Mouse (Mus musculus): ENCODE measurements around the gene Col6a2. TPM values are rescaled to one million over a fixed set of nuclear protein-coding genes. Genes with fewer than 3 reads are reported as not detected.
A peak's percentile ranks its signal among the peaks of the same experiment; 100 is the strongest.

Gene Col6a2
- total and polyA plus RNA-seq, 3 experiments = not detected

DNA sequence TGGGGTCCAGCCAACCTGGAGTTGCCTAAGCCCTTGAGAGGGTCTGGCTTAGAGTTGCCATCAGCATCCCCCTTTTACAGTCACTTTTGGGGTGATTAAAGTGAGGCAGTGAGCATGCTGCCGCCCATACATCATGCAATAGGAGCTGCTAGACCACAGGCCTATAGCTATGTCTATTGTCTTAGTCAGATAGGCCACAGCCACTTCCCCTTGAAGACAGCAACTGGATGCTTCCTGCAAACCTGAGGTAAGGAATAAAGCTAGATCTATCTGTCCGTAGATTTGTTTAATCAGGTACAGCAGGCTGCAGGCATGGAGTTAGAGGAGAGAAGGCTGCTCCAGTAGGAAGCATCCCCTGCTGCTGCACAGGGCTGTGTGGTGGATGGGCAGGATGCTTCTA is 52.4 kb downstream of the Col6a2 start:
- no peaks in the 10 kb centered on the region for H3K9me3 ChIP-seq (replicated peaks; ENCODE audit: insufficient read depth, low read length)
- peak; percentile 17 for DNase-seq (ENCODE audit: low read depth, low spot score)
- no peak overlapping the region for H3K27ac ChIP-seq (ENCODE audit: control insufficient read depth, low read depth, low read length)
- no peak overlapping the region for H3K9ac ChIP-seq (ENCODE audit: control insufficient read depth, low read depth, low read length, poor library complexity, severe bottlenecking)
- H3K79me2 ChIP-seq (ENCODE audit: control insufficient read depth, insufficient read depth, low read length, poor library complexity) = no peaks in the 10 kb centered on the region
- 0 out of 4 replicates have a peak, but pooled peaks cover 0 to 3% of the 10 kb centered on the region in 2 experiments for H3K4me1 ChIP-seq (ENCODE audit: control insufficient read depth in 1 of 2, insufficient read depth in 2 of 2, low read length in 2 of 2)
- H3K4me3 ChIP-seq (ENCODE audit: control insufficient read depth in 1 of 2, insufficient read depth in 1 of 2, low read depth in 2 of 2, low read length in 2 of 2) = no peak overlapping the region
- H3K27me3 ChIP-seq (ENCODE audit: control insufficient read depth in 1 of 2, insufficient read depth in 2 of 2, low read length in 2 of 2) = peaks cover 0 to 2% of the 10 kb centered on the region in 2 experiments; a peak in 2 of 4 replicates
- TF ChIP-seq MYB (IDR thresholded peaks at IDR 0.05; ENCODE audit: low read depth, low read length) (no peak), GATA1 (IDR thresholded peaks at IDR 0.05; ENCODE audit: low read depth, low read length) (no peak), CHD2 (IDR thresholded peaks at IDR 0.05; ENCODE audit: low read length) (no peak), HCFC1 (IDR thresholded peaks at IDR 0.05; ENCODE audit: low read depth, low read length) (no peak), ZC3H11A (IDR thresholded peaks at IDR 0.05; ENCODE audit: low read depth, low read length) (no peak), ZMIZ1 (IDR thresholded peaks at IDR 0.05; ENCODE audit: low read depth, low read length) (no peak), USF1 (IDR thresholded peaks at IDR 0.05; ENCODE audit: low read depth, low read length) (no peak), UBTF (IDR thresholded peaks at IDR 0.05; ENCODE audit: borderline replicate concordance, insufficient read depth, low read depth, low read length) (no peak), MXI1 (IDR thresholded peaks at IDR 0.05; ENCODE audit: low read depth, low read length) (no peak), CHD1 (IDR thresholded peaks at IDR 0.05; ENCODE audit: low read depth, low read length) (no peak), NRF1 (IDR thresholded peaks at IDR 0.05; ENCODE audit: insufficient read depth, low read depth, low read length, poor library complexity, severe bottlenecking) (no peak)
- no peaks in the 10 kb centered on the region for H3K36me3 ChIP-seq (ENCODE audit: control insufficient read depth in 1 of 2, insufficient read depth in 2 of 2, low read length in 2 of 2)

DNA sequence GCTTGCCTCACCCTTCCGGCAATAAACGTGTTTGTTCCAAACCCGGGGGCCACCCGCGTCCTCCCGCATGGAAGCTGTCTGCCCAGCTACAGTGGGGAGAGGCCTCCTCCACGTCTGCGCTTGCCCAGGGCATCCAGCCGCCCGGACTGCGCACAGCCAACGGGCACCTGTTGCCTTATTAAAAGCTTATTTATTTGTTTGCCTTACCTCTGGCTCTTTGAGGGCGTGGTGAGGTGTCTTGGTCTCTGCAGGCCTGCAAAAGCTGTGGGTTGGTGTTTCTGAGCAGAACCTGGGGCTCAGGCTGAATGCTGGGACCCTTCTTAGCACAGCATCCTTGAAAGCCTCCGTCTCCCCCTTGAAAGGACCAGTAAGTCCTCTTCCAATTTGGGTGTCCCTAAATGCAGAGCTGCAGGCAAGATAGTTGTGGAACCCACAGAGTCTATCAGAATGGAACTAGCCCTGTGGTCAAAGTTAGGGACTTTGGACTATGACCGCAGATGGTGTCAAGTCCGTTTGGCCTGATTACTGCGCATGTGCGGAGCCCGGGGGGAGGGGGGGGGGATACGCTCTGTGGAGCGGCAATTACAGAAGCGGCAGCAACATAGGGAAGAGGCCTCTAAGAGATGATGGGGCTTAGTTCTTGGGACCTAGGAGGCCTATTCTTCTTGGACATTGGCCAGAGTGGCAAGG is 53.3 kb downstream of the Col6a2 start:
- Histone ChIP-seq H3K9ac (ENCODE audit: control insufficient read depth, low read depth, low read length, poor library complexity, severe bottlenecking) (no peak overlapping the region), H3K4me1 (ENCODE audit: control insufficient read depth in 1 of 2, insufficient read depth in 2 of 2, low read length in 2 of 2) (0 out of 4 replicates have a peak, but pooled peaks cover 0 to 3% of the 10 kb centered on the region in 2 experiments), H3K27me3 (ENCODE audit: control insufficient read depth in 1 of 2, insufficient read depth in 2 of 2, low read length in 2 of 2) (peaks cover 0 to 2% of the 10 kb centered on the region in 2 experiments; a peak in 2 of 4 replicates), H3K79me2 (ENCODE audit: control insufficient read depth, insufficient read depth, low read length, poor library complexity) (no peaks in the 10 kb centered on the region), H3K4me3 (ENCODE audit: control insufficient read depth in 1 of 2, insufficient read depth in 1 of 2, low read depth in 2 of 2, low read length in 2 of 2) (no peak overlapping the region), H3K36me3 (ENCODE audit: control insufficient read depth in 1 of 2, insufficient read depth in 2 of 2, low read length in 2 of 2) (no peaks in the 10 kb centered on the region), H3K9me3 (replicated peaks; ENCODE audit: insufficient read depth, low read length) (no peaks in the 10 kb centered on the region), H3K27ac (ENCODE audit: control insufficient read depth, low read depth, low read length) (no peak overlapping the region)
- DNase-seq (ENCODE audit: low read depth, low spot score) = no peak
- TF ChIP-seq POLR2A (IDR thresholded peaks at IDR 0.05; ENCODE audit: control insufficient read depth in 1 of 2, insufficient read depth in 1 of 2, low read depth in 1 of 2, low read length in 2 of 2, poor library complexity in 1 of 2) = no peak
- no peak for TF ChIP-seq TCF12 (IDR thresholded peaks at IDR 0.05; ENCODE audit: low read depth, low read length)
- TF ChIP-seq CHD2 (IDR thresholded peaks at IDR 0.05; ENCODE audit: low read length) = no peak
- no peak for TF ChIP-seq ZNF384 (IDR thresholded peaks at IDR 0.05; ENCODE audit: low read depth, low read length)
- TF ChIP-seq MEF2A (IDR thresholded peaks at IDR 0.05; ENCODE audit: extremely low read depth, insufficient replicate concordance, low read depth, low read length, poor library complexity, severe bottlenecking) = no peak
- TF ChIP-seq ETS1 (IDR thresholded peaks at IDR 0.05; ENCODE audit: low read depth, low read length) = no peak
- TF ChIP-seq NRF1 (IDR thresholded peaks at IDR 0.05; ENCODE audit: insufficient read depth, low read depth, low read length, poor library complexity, severe bottlenecking) = no peak
- no peak for TF ChIP-seq SIN3A (IDR thresholded peaks at IDR 0.05; ENCODE audit: low read length)
- TF ChIP-seq MAX (IDR thresholded peaks at IDR 0.05; ENCODE audit: low read length) = no peak
- TF ChIP-seq MXI1 (IDR thresholded peaks at IDR 0.05; ENCODE audit: low read depth, low read length) = no peak
- no peak for TF ChIP-seq MAZ (IDR thresholded peaks at IDR 0.05; ENCODE audit: low read depth, low read length)
- no peak for TF ChIP-seq EP300 (IDR thresholded peaks at IDR 0.05; ENCODE audit: low read depth in 1 of 2, low read length in 2 of 2)
- TF ChIP-seq HCFC1 (IDR thresholded peaks at IDR 0.05; ENCODE audit: low read depth, low read length) = no peak

Measured in MEL (cell line).